Mouse (Mus musculus): ENCODE measurements at regions not wholly inside any gene's neighbourhood (a gene's known extent, or its start where the extent isn't known, plus 50 kb on each side); places are given as distances from the start of the nearest gene placed in this dataset.

DNA sequence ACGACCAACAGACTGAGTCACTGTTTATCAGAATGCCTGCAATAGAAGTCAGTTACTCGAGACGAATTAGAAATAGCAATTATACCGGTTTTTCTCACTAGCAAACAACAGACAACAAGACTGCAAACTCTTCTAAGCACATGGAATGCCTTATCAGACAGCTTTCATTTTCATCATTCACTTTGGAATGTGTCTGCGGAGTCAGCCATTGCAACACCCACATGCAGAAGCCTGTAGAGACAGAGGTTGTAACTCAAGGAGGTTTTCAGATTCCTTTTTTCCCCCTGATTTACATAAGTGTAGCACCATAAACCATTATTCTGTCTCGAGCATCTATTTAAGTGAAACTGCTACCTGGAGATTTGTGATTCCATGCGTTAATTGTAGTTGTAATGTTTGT is 167.8 kb upstream of the Ahr start:
- 56% methylated on average over 7 of the region's 7 CpGs for WGBS (ENCODE audit: insufficient replicate concordance)
- H3K4me1 ChIP-seq (ENCODE audit: control insufficient read depth, low read depth, low read length), result no peaks in the 10 kb centered on the region
- ATAC-seq (ENCODE audit: low read depth), result no peak
- H3K4me2 ChIP-seq (ENCODE audit: low read depth, low read length), result no peak overlapping the region
- no peaks in the 10 kb centered on the region for H3K27me3 ChIP-seq (ENCODE audit: control insufficient read depth, insufficient read depth, low read depth, low read length)
- no peaks in the 10 kb centered on the region for H3K36me3 ChIP-seq (ENCODE audit: control insufficient read depth, insufficient read depth)
- H3K27ac ChIP-seq (ENCODE audit: low read length), result no peak overlapping the region
- H3K9me3 ChIP-seq (replicated peaks; ENCODE audit: control insufficient read depth, low read length), result no peaks in the 10 kb centered on the region
- no peak overlapping the region for H3K9ac ChIP-seq (ENCODE audit: low read depth, low read length)
- H3K4me3 ChIP-seq (ENCODE audit: low read depth, low read length), result no peak overlapping the region

DNA sequence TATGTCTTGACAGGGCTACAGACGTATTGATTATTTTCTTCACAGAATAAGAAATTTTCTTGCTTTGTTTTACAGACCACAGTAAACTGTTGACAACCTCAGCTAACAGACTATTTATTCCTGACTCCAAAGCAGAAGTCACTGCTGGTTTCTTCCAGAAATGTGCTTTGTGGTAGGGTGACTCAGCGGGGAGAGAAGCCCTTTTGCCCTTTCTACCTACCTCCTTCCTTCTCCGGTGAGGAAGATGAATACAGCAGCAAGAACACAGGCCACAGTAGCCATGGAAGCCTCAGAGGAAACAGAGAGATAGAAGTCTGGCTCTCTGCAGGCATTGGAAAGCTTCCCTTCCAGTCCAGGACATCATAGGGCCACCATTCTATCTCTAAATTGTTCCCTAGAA is 159.4 kb upstream of the Ahr start:
- no peaks in the 10 kb centered on the region for H3K36me3 ChIP-seq (ENCODE audit: control insufficient read depth, insufficient read depth)
- ATAC-seq (ENCODE audit: low read depth), result no peak
- H3K9ac ChIP-seq (ENCODE audit: low read depth, low read length), result no peak overlapping the region
- 29% methylated on average over 3 of the region's 3 CpGs for WGBS (ENCODE audit: insufficient replicate concordance)
- no peak overlapping the region for H3K4me2 ChIP-seq (ENCODE audit: low read depth, low read length)
- no peak overlapping the region for H3K27ac ChIP-seq (ENCODE audit: low read length)
- no peaks in the 10 kb centered on the region for H3K9me3 ChIP-seq (replicated peaks; ENCODE audit: control insufficient read depth, low read length)
- no peaks in the 10 kb centered on the region for H3K27me3 ChIP-seq (ENCODE audit: control insufficient read depth, insufficient read depth, low read depth, low read length)
- H3K4me1 ChIP-seq (ENCODE audit: control insufficient read depth, low read depth, low read length), result no peaks in the 10 kb centered on the region
- H3K4me3 ChIP-seq (ENCODE audit: low read depth, low read length), result no peak overlapping the region

GRCm38 (mm10) chr12:35690914-35691313 is 156.1 kb upstream of the Ahr start:
- no peaks in the 10 kb centered on the region for H3K27me3 ChIP-seq (ENCODE audit: control insufficient read depth, insufficient read depth, low read depth, low read length)
- no peak overlapping the region for H3K27ac ChIP-seq (ENCODE audit: low read length)
- no peak overlapping the region for H3K9ac ChIP-seq (ENCODE audit: low read depth, low read length)
- ATAC-seq (ENCODE audit: low read depth), result no peak
- H3K4me1 ChIP-seq (ENCODE audit: control insufficient read depth, low read depth, low read length), result no peaks in the 10 kb centered on the region
- no peaks in the 10 kb centered on the region for H3K36me3 ChIP-seq (ENCODE audit: control insufficient read depth, insufficient read depth)
- no peak overlapping the region for H3K4me2 ChIP-seq (ENCODE audit: low read depth, low read length)
- H3K4me3 ChIP-seq (ENCODE audit: low read depth, low read length), result no peak overlapping the region
- WGBS (ENCODE audit: insufficient replicate concordance), result 14% methylated on average over 3 of the region's 3 CpGs
- no peaks in the 10 kb centered on the region for H3K9me3 ChIP-seq (replicated peaks; ENCODE audit: control insufficient read depth, low read length)

- H3K4me2 ChIP-seq (ENCODE audit: low read depth, low read length), result no peak overlapping the region
- 50% methylated on average over 2 of the region's 2 CpGs for WGBS (ENCODE audit: insufficient replicate concordance)
- H3K9me3 ChIP-seq (replicated peaks; ENCODE audit: control insufficient read depth, low read length), result no peaks in the 10 kb centered on the region
Observed at GRCm38 (mm10) chr12:35686231-35686630, 151.4 kb upstream of the Ahr start.

GRCm38 (mm10) chr12:35685189-35685588 is 150.4 kb upstream of the Ahr start:
- peak; percentile 30; the same call in 1 of the 2 replicates for ATAC-seq (ENCODE audit: low read depth)
- H3K4me1 ChIP-seq (ENCODE audit: control insufficient read depth, low read depth, low read length), result no peaks in the 10 kb centered on the region

More at GRCm38 (mm10) chr12:35686231-35686630, 151.4 kb upstream of the Ahr start:
- no peak overlapping the region for H3K27ac ChIP-seq (ENCODE audit: low read length)
- no peak overlapping the region for H3K9ac ChIP-seq (ENCODE audit: low read depth, low read length)
- H3K27me3 ChIP-seq (ENCODE audit: control insufficient read depth, insufficient read depth, low read depth, low read length), result no peaks in the 10 kb centered on the region
- H3K36me3 ChIP-seq (ENCODE audit: control insufficient read depth, insufficient read depth), result no peaks in the 10 kb centered on the region
- no peaks in the 10 kb centered on the region for H3K4me1 ChIP-seq (ENCODE audit: control insufficient read depth, low read depth, low read length)
- no peak overlapping the region for H3K4me3 ChIP-seq (ENCODE audit: low read depth, low read length)
- ATAC-seq (ENCODE audit: low read depth), result no peak

GRCm38 (mm10) chr12:35681864-35682449 is 147.1 kb upstream of the Ahr start:
- H3K4me2 ChIP-seq (ENCODE audit: low read depth, low read length), result no peak overlapping the region
- ATAC-seq (ENCODE audit: low read depth), result no peak
- H3K4me3 ChIP-seq (ENCODE audit: low read depth, low read length), result no peak overlapping the region
- H3K36me3 ChIP-seq (ENCODE audit: control insufficient read depth, insufficient read depth), result no peaks in the 10 kb centered on the region
- no peaks in the 10 kb centered on the region for H3K9me3 ChIP-seq (replicated peaks; ENCODE audit: control insufficient read depth, low read length)
- H3K27ac ChIP-seq (ENCODE audit: low read length), result no peak overlapping the region
- no peak overlapping the region for H3K9ac ChIP-seq (ENCODE audit: low read depth, low read length)
- no peaks in the 10 kb centered on the region for H3K4me1 ChIP-seq (ENCODE audit: control insufficient read depth, low read depth, low read length)
- H3K27me3 ChIP-seq (ENCODE audit: control insufficient read depth, insufficient read depth, low read depth, low read length), result no peaks in the 10 kb centered on the region

More at GRCm38 (mm10) chr12:35685189-35685588, 150.4 kb upstream of the Ahr start:
- WGBS (ENCODE audit: insufficient replicate concordance), result 39% methylated on average over 3 of the region's 3 CpGs
- Histone ChIP-seq H3K36me3 (ENCODE audit: control insufficient read depth, insufficient read depth) (no peaks in the 10 kb centered on the region), H3K27ac (ENCODE audit: low read length) (no peak overlapping the region), H3K9ac (ENCODE audit: low read depth, low read length) (no peak overlapping the region), H3K4me3 (ENCODE audit: low read depth, low read length) (no peak overlapping the region), H3K27me3 (ENCODE audit: control insufficient read depth, insufficient read depth, low read depth, low read length) (no peaks in the 10 kb centered on the region), H3K9me3 (replicated peaks; ENCODE audit: control insufficient read depth, low read length) (no peaks in the 10 kb centered on the region), H3K4me2 (ENCODE audit: low read depth, low read length) (no peak overlapping the region)

- ATAC-seq (ENCODE audit: low read depth), result no peak
- H3K27ac ChIP-seq (ENCODE audit: low read length), result no peak overlapping the region
- WGBS (ENCODE audit: insufficient replicate concordance), result 45% methylated on average over 4 of the region's 4 CpGs
Observed at GRCm38 (mm10) chr12:35679903-35680302, 145.1 kb upstream of the Ahr start.

DNA sequence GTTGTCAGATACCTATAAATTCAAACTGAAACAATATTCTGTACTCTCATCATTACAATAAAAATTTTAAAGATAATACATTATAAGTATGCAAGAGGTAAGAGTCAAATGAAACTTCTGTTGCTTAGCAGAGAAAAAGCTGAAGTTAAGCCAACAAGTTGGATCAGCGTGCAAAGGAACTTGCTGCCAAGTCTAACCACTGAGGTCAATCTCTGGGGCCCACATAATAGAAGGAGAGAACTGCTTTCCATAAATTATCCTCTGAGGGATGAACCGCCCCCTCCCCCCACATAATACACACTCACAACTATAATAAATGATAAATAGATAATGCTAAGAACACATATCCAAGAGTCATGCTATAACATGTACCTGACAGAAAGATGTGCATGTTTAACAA is 144.2 kb upstream of the Ahr start:
- H3K4me3 ChIP-seq (ENCODE audit: low read depth, low read length), result no peak overlapping the region
- no peaks in the 10 kb centered on the region for H3K27me3 ChIP-seq (ENCODE audit: control insufficient read depth, insufficient read depth, low read depth, low read length)
- no peak overlapping the region for H3K4me2 ChIP-seq (ENCODE audit: low read depth, low read length)
- no peaks in the 10 kb centered on the region for H3K4me1 ChIP-seq (ENCODE audit: control insufficient read depth, low read depth, low read length)
- no peaks in the 10 kb centered on the region for H3K9me3 ChIP-seq (replicated peaks; ENCODE audit: control insufficient read depth, low read length)
- no peak overlapping the region for H3K9ac ChIP-seq (ENCODE audit: low read depth, low read length)
- no peak for ATAC-seq (ENCODE audit: low read depth)
- no peaks in the 10 kb centered on the region for H3K36me3 ChIP-seq (ENCODE audit: control insufficient read depth, insufficient read depth)
- 65% methylated on average over 2 of the region's 2 CpGs for WGBS (ENCODE audit: insufficient replicate concordance)
- no peak overlapping the region for H3K27ac ChIP-seq (ENCODE audit: low read length)

More at GRCm38 (mm10) chr12:35679903-35680302, 145.1 kb upstream of the Ahr start:
- H3K4me3 ChIP-seq (ENCODE audit: low read depth, low read length), result no peak overlapping the region
- no peaks in the 10 kb centered on the region for H3K27me3 ChIP-seq (ENCODE audit: control insufficient read depth, insufficient read depth, low read depth, low read length)
- no peak overlapping the region for H3K9ac ChIP-seq (ENCODE audit: low read depth, low read length)
- H3K4me1 ChIP-seq (ENCODE audit: control insufficient read depth, low read depth, low read length), result no peaks in the 10 kb centered on the region
- no peak overlapping the region for H3K4me2 ChIP-seq (ENCODE audit: low read depth, low read length)
- no peaks in the 10 kb centered on the region for H3K36me3 ChIP-seq (ENCODE audit: control insufficient read depth, insufficient read depth)
- H3K9me3 ChIP-seq (replicated peaks; ENCODE audit: control insufficient read depth, low read length), result no peaks in the 10 kb centered on the region

DNA sequence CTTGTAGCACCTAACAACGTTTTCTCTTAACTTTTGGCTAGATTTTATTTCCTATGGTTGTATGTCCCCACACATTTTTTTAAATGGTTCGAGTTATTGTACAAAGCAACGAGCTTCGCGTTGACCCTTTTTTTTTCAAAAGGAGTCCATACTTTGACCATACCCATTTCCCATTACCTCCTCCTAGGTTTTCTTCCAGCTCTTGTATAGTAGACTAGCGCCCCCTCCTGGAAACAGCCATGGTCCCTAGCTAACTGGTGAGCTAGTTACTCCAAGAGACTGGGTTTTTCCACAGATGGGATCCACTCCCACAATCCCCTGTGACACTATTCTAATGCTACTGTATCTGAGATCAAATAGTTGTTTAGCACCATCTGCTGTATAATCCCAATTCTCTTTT is 139.6 kb upstream of the Ahr start:
- H3K36me3 ChIP-seq (ENCODE audit: control insufficient read depth, insufficient read depth), result no peaks in the 10 kb centered on the region
- 44% methylated on average over 6 of the region's 6 CpGs for WGBS (ENCODE audit: insufficient replicate concordance)
- H3K9me3 ChIP-seq (replicated peaks; ENCODE audit: control insufficient read depth, low read length), result no peaks in the 10 kb centered on the region
- no peaks in the 10 kb centered on the region for H3K4me1 ChIP-seq (ENCODE audit: control insufficient read depth, low read depth, low read length)
- no peak for ATAC-seq (ENCODE audit: low read depth)
- H3K27ac ChIP-seq (ENCODE audit: low read length), result no peak overlapping the region
- no peak overlapping the region for H3K4me2 ChIP-seq (ENCODE audit: low read depth, low read length)
- H3K4me3 ChIP-seq (ENCODE audit: low read depth, low read length), result no peak overlapping the region
- H3K9ac ChIP-seq (ENCODE audit: low read depth, low read length), result no peak overlapping the region
- no peaks in the 10 kb centered on the region for H3K27me3 ChIP-seq (ENCODE audit: control insufficient read depth, insufficient read depth, low read depth, low read length)
